Mouse (Mus musculus): ENCODE measurements around the gene Nipbl. TPM values are rescaled to one million over a fixed set of nuclear protein-coding genes. Genes with fewer than 3 reads are reported as not detected.

Gene Nipbl
- total and polyA plus RNA-seq, 3 experiments: 7.3 to 147 (median 53.4) TPM

DNA sequence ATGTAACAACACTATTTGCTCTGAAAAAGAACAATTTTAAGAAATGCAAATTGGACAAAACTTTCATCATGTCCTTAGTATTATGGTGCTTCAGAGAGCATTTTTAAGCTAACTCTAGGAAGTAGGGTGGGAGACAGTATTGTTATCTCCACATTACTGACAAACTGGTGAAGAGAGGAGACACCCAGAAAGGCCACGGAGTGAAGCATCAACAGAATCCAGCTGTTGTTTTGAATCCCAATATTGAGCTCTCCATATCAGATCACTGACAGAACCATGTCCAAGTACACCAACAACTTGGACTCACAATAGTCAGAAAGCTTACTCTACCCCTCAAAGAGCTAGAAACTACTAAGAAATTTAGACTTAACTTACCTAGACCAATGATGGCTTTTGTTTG lies 138.8 kb downstream of the Nipbl start:
- peaks cover 76% of the 10 kb centered on the region for H3K36me3 ChIP-seq (replicated peaks)
- no peak overlapping the region for H3K4me3 ChIP-seq (ENCODE audit: low read depth, low read length)
- no peak for DNase-seq (ENCODE audit: low spot score)
- no peaks in the 10 kb centered on the region for H3K27me3 ChIP-seq (ENCODE audit: insufficient read depth, low read length)
- no peak for ATAC-seq (ENCODE audit: extremely low read depth, insufficient number of reproducible peaks, low FRiP score, poor library complexity, severe bottlenecking)
- H3K4me1 ChIP-seq (ENCODE audit: insufficient read depth, low read depth, low read length): no peaks in the 10 kb centered on the region
- no peaks in the 10 kb centered on the region for H3K9me3 ChIP-seq (replicated peaks)
- TF ChIP-seq GATA1 (IDR thresholded peaks at IDR 0.05; ENCODE audit: borderline replicate concordance, low read length) (no peak), POLR2AphosphoS5 (IDR thresholded peaks at IDR 0.05; ENCODE audit: insufficient replicate concordance, low read depth, low read length) (no peak), GATA2 (IDR thresholded peaks at IDR 0.05; ENCODE audit: borderline replicate concordance, low read depth, low read length) (no peak), CTCF (IDR thresholded peaks at IDR 0.05; ENCODE audit: low read depth, low read length) (no peak)

DNA sequence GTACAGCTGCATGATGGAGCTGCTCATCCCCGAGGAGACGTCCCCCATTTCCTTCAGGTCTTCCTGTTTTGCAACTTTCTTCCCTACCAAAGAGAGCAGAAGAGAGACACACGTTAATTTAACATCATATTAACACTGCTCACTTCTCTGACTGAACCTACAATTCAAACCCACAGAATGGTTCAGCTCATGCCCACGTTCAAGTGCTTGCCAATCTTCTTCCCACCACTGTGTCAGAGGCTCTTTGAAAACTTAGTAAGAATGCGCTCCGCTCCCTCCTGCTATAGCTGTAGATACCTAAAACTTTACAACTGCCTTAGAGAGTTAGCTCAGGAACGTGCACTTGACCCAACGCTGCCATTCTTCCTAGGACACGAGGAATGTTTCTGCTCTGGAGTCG lies 141.3 kb downstream of the Nipbl start:
- ATAC-seq (ENCODE audit: extremely low read depth, insufficient number of reproducible peaks, low FRiP score, poor library complexity, severe bottlenecking) (no peak), DNase-seq (ENCODE audit: low spot score) (no peak)
- Histone ChIP-seq H3K4me3 (ENCODE audit: low read depth, low read length) (no peak overlapping the region), H3K9me3 (replicated peaks) (no peaks in the 10 kb centered on the region), H3K36me3 (replicated peaks) (peaks cover 83% of the 10 kb centered on the region), H3K27me3 (ENCODE audit: insufficient read depth, low read length) (no peaks in the 10 kb centered on the region), H3K4me1 (ENCODE audit: insufficient read depth, low read depth, low read length) (no peaks in the 10 kb centered on the region)
- TF ChIP-seq POLR2AphosphoS5 (IDR thresholded peaks at IDR 0.05; ENCODE audit: insufficient replicate concordance, low read depth, low read length) (no peak), GATA1 (IDR thresholded peaks at IDR 0.05; ENCODE audit: borderline replicate concordance, low read length) (no peak), GATA2 (IDR thresholded peaks at IDR 0.05; ENCODE audit: borderline replicate concordance, low read depth, low read length) (no peak), CTCF (IDR thresholded peaks at IDR 0.05; ENCODE audit: low read depth, low read length) (no peak), TAL1 (conservative IDR thresholded peaks at IDR 0.05; ENCODE audit: low read depth, low read length) (no peak)

DNA sequence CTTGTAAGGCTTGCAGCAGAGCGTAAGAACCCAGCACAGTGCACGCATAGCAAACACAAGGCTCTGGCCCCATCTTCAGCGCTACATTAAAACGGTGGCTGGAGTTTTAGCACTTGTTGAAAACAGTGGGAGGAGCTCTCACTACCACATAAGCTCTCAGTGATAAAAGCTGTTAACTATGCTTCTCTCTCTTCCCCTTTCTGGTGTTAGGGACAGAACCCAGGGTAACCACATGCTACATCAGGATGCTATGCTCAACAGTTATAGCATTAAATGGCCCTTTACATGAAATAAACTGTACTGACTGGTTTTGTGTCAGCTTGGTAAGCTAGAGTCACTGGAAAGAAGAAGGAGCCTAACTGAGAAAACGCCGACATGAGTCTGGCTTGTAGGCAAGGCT lies 150.1 kb downstream of the Nipbl start:
- Histone ChIP-seq H3K4me3 (ENCODE audit: low read depth, low read length) (no peak overlapping the region), H3K9me3 (replicated peaks) (no peaks in the 10 kb centered on the region), H3K27me3 (ENCODE audit: insufficient read depth, low read length) (no peaks in the 10 kb centered on the region), H3K4me1 (ENCODE audit: insufficient read depth, low read depth, low read length) (no peaks in the 10 kb centered on the region), H3K36me3 (replicated peaks) (peaks cover 88% of the 10 kb centered on the region)
- no peak for ATAC-seq (ENCODE audit: extremely low read depth, insufficient number of reproducible peaks, low FRiP score, poor library complexity, severe bottlenecking)
- TF ChIP-seq GATA2 (IDR thresholded peaks at IDR 0.05; ENCODE audit: borderline replicate concordance, low read depth, low read length) (no peak), GATA1 (IDR thresholded peaks at IDR 0.05; ENCODE audit: borderline replicate concordance, low read length) (no peak), CTCF (IDR thresholded peaks at IDR 0.05; ENCODE audit: low read depth, low read length) (no peak), TAL1 (conservative IDR thresholded peaks at IDR 0.05; ENCODE audit: low read depth, low read length) (no peak), POLR2AphosphoS5 (IDR thresholded peaks at IDR 0.05; ENCODE audit: insufficient replicate concordance, low read depth, low read length) (no peak)
- no peak for DNase-seq (ENCODE audit: low spot score)

DNA sequence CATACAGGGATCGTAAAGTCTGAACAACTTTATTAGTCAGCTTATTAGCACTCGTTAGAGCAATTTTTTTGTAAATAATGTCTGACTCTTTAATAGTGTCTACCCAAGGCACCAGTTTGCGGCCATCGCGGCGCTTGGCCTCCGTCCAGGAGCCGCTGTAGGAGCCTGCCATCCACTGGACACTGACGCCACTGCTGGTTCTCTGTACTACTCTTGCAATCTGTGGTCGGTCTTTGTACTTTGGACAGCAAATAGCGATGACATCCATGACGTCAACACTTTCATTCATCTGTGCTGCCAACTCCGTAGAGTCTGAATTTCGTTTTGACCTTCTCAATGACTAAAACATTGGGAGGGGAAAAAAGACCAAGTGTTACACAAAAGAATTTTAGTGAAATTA lies 153.0 kb downstream of the Nipbl start:
- TF ChIP-seq CTCF (IDR thresholded peaks at IDR 0.05; ENCODE audit: low read depth, low read length): no peak
- TF ChIP-seq GATA2 (IDR thresholded peaks at IDR 0.05; ENCODE audit: borderline replicate concordance, low read depth, low read length): no peak
- no peak for TF ChIP-seq TAL1 (conservative IDR thresholded peaks at IDR 0.05; ENCODE audit: low read depth, low read length)
- TF ChIP-seq GATA1 (IDR thresholded peaks at IDR 0.05; ENCODE audit: borderline replicate concordance, low read length): no peak
- TF ChIP-seq POLR2AphosphoS5 (IDR thresholded peaks at IDR 0.05; ENCODE audit: insufficient replicate concordance, low read depth, low read length): no peak
- H3K36me3 ChIP-seq (replicated peaks): peaks cover 60% of the 10 kb centered on the region
- ATAC-seq (ENCODE audit: extremely low read depth, insufficient number of reproducible peaks, low FRiP score, poor library complexity, severe bottlenecking) (no peak), DNase-seq (ENCODE audit: low spot score) (no peak)
- no peaks in the 10 kb centered on the region for H3K4me1 ChIP-seq (ENCODE audit: insufficient read depth, low read depth, low read length)
- H3K9me3 ChIP-seq (replicated peaks): no peaks in the 10 kb centered on the region
- no peaks in the 10 kb centered on the region for H3K27me3 ChIP-seq (ENCODE audit: insufficient read depth, low read length)
- H3K4me3 ChIP-seq (ENCODE audit: low read depth, low read length): no peak overlapping the region

- DNase-seq (ENCODE audit: low spot score) (no peak), ATAC-seq (ENCODE audit: extremely low read depth, insufficient number of reproducible peaks, low FRiP score, poor library complexity, severe bottlenecking) (no peak)
- Histone ChIP-seq H3K4me1 (ENCODE audit: insufficient read depth, low read depth, low read length) (no peaks in the 10 kb centered on the region; the same call in 1 of the 2 replicates), H3K9me3 (replicated peaks) (no peaks in the 10 kb centered on the region), H3K36me3 (replicated peaks) (no peaks in the 10 kb centered on the region), H3K27me3 (ENCODE audit: insufficient read depth, low read length) (peaks cover 3% of the 10 kb centered on the region; the same call in 1 of the 2 replicates), H3K4me3 (ENCODE audit: low read depth, low read length) (no peak overlapping the region)
- TF ChIP-seq POLR2AphosphoS5 (IDR thresholded peaks at IDR 0.05; ENCODE audit: insufficient replicate concordance, low read depth, low read length) (no peak), GATA1 (IDR thresholded peaks at IDR 0.05; ENCODE audit: borderline replicate concordance, low read length) (no peak), CTCF (IDR thresholded peaks at IDR 0.05; ENCODE audit: low read depth, low read length) (no peak), GATA2 (IDR thresholded peaks at IDR 0.05; ENCODE audit: borderline replicate concordance, low read depth, low read length) (no peak), TAL1 (conservative IDR thresholded peaks at IDR 0.05; ENCODE audit: low read depth, low read length) (no peak)
Observed at GRCm38 (mm10) chr15:8282155-8282554, 162.1 kb downstream of the Nipbl start.

DNA sequence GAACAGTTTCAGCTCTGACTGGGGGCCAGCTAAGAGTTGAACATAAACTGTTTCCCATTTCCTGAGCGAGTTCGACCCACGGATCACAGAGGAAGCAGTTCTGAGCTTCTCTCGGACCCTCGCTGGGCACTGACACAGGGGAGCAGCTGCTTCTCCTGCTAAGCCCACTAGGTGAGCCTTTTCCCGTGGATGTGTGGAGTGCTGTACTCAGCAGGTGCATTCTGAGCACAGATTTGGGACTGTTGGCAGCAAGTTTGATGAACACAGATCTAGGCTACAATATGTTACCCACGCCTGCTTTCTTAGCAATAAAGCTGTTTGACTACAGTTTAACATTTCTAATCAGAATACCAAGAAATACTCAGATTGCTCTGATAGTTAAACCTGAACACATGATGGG lies 162.6 kb downstream of the Nipbl start:
- ATAC-seq (ENCODE audit: extremely low read depth, insufficient number of reproducible peaks, low FRiP score, poor library complexity, severe bottlenecking): no peak
- Histone ChIP-seq H3K9me3 (replicated peaks) (no peaks in the 10 kb centered on the region), H3K36me3 (replicated peaks) (no peaks in the 10 kb centered on the region), H3K4me3 (ENCODE audit: low read depth, low read length) (no peak overlapping the region), H3K4me1 (ENCODE audit: insufficient read depth, low read depth, low read length) (no peaks in the 10 kb centered on the region; the same call in 1 of the 2 replicates), H3K27me3 (ENCODE audit: insufficient read depth, low read length) (peaks cover 3% of the 10 kb centered on the region; the same call in 1 of the 2 replicates)
- no peak for DNase-seq (ENCODE audit: low spot score)
- TF ChIP-seq GATA2 (IDR thresholded peaks at IDR 0.05; ENCODE audit: borderline replicate concordance, low read depth, low read length) (no peak), GATA1 (IDR thresholded peaks at IDR 0.05; ENCODE audit: borderline replicate concordance, low read length) (no peak)

All from G1E (cell line).